Mouse (Mus musculus) stomach, embryonic 15.5 days (tissue): Measurements from ENCODE around the gene Pkp3. TPM values are rescaled to one million over a fixed set of nuclear protein-coding genes. Genes with fewer than 3 reads are reported as not detected.
"Not testable (repeated sequence)": the region's sequence is repeated elsewhere in the genome, so short reads cannot be mapped to it uniquely, and the experiment has no call there.

Experiments
- ATAC-seq: fragments of 200-750 bp; cut with Nextera tagmentation; 2 replicates; pipeline ENCODE4 v1.8.0; 2017; ENCODE audit warnings: low read depth, moderate number of reproducible peaks, moderate TSS enrichment; ENCODE audit not compliant: insufficient read depth, low FRiP score
- H3K27ac ChIP-seq: fragments of 300-500 bp; sonication (generic); 2 replicates; pipeline ENCODE4 v1.5.1; 2015; ENCODE audit warnings: mild to moderate bottlenecking, inconsistent platforms
- H3K27me3 ChIP-seq: fragments of 300-500 bp; sonication (generic); replicated peaks from 2 replicates; pipeline ENCODE4 v1.6.1; 2015; ENCODE audit warnings: inconsistent platforms
- H3K36me3 ChIP-seq: fragments of 300-500 bp; sonication (generic); 2 replicates; pipeline ENCODE4 v1.6.1; 2015; ENCODE audit warnings: inconsistent platforms
- H3K4me1 ChIP-seq: fragments of 300-500 bp; sonication (generic); 2 replicates; pipeline ENCODE4 v1.6.1; 2015; ENCODE audit warnings: inconsistent platforms
- H3K4me2 ChIP-seq: fragments of 300-500 bp; sonication (generic); 2 replicates; pipeline ENCODE4 v1.6.1; 2015; ENCODE audit warnings: mild to moderate bottlenecking, inconsistent platforms
- H3K4me3 ChIP-seq: fragments of 300-500 bp; sonication (generic); replicated peaks from 2 replicates; pipeline ENCODE4 v1.5.1; 2015; ENCODE audit warnings: inconsistent platforms
- H3K9ac ChIP-seq: fragments of 300-500 bp; sonication (generic); 2 replicates; pipeline ENCODE4 v1.6.1; 2015; ENCODE audit warnings: inconsistent platforms
- H3K9me3 ChIP-seq: fragments of 300-500 bp; sonication (generic); 2 replicates; pipeline ENCODE4 v1.6.1; 2016; ENCODE audit warnings: inconsistent platforms
- WGBS: fragments of 180-500 bp; shearing (Covaris S2); methylation state at CpG from one replicate; pipeline ENCODE4 v1.1.7; 2015; 5-methylcytosine and 5-hydroxymethylcytosine counted together
- polyA plus RNA-seq: library from polyadenylated mRNA; unstranded; fragments of >200 nt; fragmentation: Nextera tagmentation; extraction: Ambion mirVana; gene quantifications from 2 replicates; pipeline ENCODE4 v1.2.1, GENCODE M21; 2015

The Pkp3 gene
- 38.4 and 47.2 TPM in 2 replicates for polyA plus RNA-seq

DNA sequence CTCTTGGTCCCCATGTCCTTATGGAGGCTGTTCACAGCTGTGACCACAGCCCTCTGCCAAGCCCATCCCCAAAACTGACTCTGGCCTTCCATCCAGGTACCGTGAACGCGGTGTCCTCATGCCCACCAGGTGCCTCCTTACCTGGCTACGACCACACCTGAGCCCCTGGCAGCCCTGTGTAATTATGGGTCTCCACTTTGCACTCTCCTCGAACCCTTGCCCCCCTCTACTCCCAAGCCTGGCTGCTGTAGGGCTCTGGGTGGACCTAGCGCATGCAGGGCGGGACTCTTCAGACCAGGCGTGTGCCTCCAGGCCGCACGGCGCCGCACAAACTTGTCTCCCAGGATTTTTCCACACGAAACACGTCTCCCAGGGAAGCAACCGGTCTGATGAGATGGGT is at the start of gene Pkp3:
TSS of gene Pkp3 (plus strand) at position 378 of the 400 bp plus-strand sequence.
- peak within 1 kb of the TSS; percentile 48 for H3K4me2 ChIP-seq
- H3K27ac ChIP-seq: peak within 1 kb of the TSS; percentile 86
- no peak for ATAC-seq
- no peaks in the 10 kb centered on the region for H3K4me1 ChIP-seq
- peak within 1 kb of the TSS; percentile 43; the same call in 1 of the 2 replicates for H3K4me3 ChIP-seq
- no peaks in the 10 kb centered on the region for H3K9me3 ChIP-seq
- H3K27me3 ChIP-seq: no peaks in the 10 kb centered on the region
- WGBS: 85% methylated on average over 15 of the region's 15 CpGs
- no peak within 1 kb of the TSS for H3K9ac ChIP-seq
- no peaks in the 10 kb centered on the region; the same call in 1 of the 2 replicates for H3K36me3 ChIP-seq

DNA sequence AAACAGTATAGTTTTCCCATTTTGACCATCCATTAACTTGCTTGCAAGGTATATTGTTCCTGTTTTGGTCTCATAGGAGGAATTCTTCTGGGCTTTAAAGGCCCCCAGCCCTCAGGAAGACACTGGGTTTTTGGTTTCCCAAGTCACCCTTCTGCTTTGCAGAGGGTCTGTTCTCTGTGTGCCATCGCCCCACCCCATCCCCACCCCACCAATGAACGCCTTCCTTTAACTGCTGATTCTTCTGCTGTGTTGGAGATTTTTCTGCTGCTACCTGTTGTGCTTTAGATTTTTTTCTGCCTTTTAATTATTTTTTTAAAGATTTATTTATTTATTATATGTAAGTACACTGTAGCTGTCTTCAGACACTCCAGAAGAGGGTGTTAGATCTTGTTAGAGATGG is 49.2 kb upstream of the Pkp3 start, which contains the start of gene Gm17387:
TSS of gene Gm17387 (plus strand) at position 301 of the 400 bp plus-strand sequence.
- Histone ChIP-seq H3K4me3 (no peak within 1 kb of the TSS), H3K4me1 (no peaks in the 10 kb centered on the region), H3K36me3 (no peaks in the 10 kb centered on the region), H3K9me3 (no peaks in the 10 kb centered on the region), H3K27ac (no peak within 1 kb of the TSS), H3K4me2 (no peak within 1 kb of the TSS), H3K9ac (no peak within 1 kb of the TSS), H3K27me3 (no peaks in the 10 kb centered on the region)
- WGBS: 90% methylated on average over 2 of the region's 2 CpGs
- ATAC-seq: no peak

DNA sequence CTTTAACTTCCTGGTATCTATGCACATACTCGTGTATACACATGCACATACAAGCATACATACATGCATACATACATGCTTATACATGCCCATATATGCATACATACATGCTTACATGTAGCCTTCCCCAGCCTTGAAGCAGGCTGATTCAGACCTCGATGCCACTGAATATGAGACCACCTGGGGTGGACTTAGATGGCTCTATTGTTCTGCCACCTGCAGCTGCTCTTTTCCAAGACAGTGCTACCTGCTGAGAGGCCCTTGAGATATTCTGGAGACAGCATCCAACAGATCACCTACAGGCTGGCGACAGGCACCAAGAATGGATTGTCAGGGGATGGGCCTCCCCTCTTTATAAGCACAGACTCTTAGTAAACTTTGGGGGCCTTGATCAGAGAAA is 47.6 kb upstream of the Pkp3 start:
- 56% methylated on average over 3 of the region's 3 CpGs for WGBS
- Histone ChIP-seq H3K4me1 (no peaks in the 10 kb centered on the region), H3K4me2 (no peak overlapping the region), H3K9me3 (no peaks in the 10 kb centered on the region), H3K27me3 (no peaks in the 10 kb centered on the region), H3K9ac (no peak overlapping the region), H3K27ac (no peak overlapping the region), H3K4me3 (no peak overlapping the region), H3K36me3 (no peaks in the 10 kb centered on the region)
- ATAC-seq: no peak

DNA sequence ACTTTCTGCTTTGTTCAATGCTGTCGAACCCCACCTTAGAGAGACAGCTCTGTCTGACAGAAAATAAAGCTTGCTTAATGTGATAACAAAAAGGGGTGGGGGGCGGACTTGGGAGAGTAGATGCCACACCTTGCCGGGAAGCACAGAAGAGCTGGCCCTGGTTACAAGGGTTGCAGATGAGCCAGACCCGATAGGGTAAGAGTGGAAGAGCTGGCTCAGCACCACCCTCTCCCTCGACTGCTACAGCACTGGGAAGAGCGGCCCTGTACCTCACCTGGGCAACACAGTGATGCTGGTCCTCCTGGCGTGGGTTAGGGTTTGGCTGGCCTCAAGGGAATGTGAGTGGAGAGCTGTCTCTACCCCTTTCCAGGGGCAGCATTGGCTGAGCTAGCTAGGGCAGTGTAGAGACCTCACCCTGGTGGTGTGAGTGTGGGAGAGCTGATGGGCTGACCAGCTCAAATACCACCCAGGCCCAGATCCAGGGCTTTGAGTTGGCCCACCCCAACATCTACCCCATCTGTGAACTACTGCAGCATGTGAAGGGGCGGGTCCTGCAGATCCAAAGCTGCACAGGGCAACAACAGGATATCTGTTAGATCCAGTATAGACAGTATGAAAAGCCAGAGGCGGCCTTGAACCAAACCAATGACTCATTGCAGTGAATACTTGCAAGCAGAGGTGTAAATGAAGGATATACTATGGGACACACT is 45.4 kb upstream of the Pkp3 start:
- no peak overlapping the region for H3K9ac ChIP-seq
- no peak overlapping the region for H3K4me2 ChIP-seq
- no peak overlapping the region for H3K27ac ChIP-seq
- H3K27me3 ChIP-seq: no peaks in the 10 kb centered on the region
- no peak overlapping the region for H3K4me3 ChIP-seq
- no peak for ATAC-seq
- no peaks in the 10 kb centered on the region for H3K4me1 ChIP-seq
- no peaks in the 10 kb centered on the region for H3K9me3 ChIP-seq
- no peaks in the 10 kb centered on the region for H3K36me3 ChIP-seq
- WGBS: 61% methylated on average over 9 of the region's 9 CpGs

DNA sequence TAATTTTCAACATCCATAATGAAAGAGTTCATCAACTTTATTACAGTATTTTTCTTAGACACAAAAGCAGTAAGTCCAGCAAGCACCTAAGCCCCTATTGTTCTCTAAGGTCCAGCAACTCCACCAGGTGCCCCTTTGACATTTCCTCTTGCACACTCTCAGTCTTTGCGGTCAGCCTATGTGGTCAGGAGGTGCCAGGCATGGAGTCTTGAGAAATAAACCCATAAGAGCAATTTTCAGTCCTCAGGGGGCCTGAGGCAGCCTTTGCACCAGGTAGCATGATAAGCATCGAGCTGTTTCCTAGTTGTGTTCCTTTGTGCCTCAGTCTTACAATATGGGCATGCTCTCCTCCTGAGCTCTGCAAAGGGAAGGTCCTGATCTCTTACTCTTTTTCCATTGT is 41.4 kb upstream of the Pkp3 start:
- WGBS: 84% methylated on average over 1 of the region's 2 CpGs

DNA sequence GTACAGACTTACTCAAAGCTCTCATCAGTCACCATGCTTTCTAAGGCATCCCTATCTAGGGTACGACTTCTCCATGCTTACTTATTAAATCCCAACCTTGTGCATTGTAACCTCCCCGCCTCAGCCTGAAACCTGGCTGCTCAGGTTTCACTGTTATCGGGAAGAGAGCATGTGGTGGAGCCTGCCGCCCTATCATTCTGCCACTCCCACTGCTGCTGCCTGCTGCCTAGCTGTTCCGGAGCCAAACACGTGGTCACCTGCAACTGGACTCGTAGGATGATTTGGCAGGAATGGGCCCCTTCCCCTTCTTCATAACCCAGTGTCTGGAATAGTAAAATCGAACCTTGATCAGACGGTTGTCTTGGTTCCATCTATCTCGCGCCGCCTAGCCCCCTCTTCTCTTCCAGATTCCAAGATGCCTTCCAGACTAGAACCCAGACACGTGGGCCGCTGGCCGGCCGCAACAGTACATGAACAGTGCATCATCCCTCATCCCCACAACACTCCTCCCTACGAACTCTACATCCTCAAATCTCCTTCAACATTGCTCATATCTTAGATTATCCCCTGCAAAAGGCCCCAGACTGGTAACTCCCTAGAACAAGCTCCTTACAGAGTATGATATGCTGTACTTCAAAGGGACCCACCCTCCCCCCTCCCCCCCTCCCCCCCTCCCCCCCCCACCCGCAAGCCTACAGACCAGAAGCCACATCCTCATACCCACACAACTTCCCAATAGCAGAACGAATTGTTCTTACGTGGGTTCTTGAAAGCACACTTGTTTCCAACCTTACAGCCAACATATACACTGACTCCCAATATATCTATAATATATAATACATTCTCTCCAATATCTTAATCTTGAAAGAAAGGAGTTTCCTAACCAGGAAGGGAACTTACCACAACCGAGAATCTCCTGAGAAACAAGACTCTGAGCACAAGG is 39.7 kb upstream of the Pkp3 start:
- no peaks in the 10 kb centered on the region for H3K27me3 ChIP-seq
- no peak overlapping the region for H3K9ac ChIP-seq
- 58% methylated on average over 20 of the region's 21 CpGs for WGBS
- no peaks in the 10 kb centered on the region for H3K36me3 ChIP-seq
- H3K9me3 ChIP-seq: no peaks in the 10 kb centered on the region
- peak overlapping the region; percentile 68 for H3K27ac ChIP-seq
- no peak overlapping the region for H3K4me3 ChIP-seq
- peaks cover 17% of the 10 kb centered on the region; the same call in 1 of the 2 replicates for H3K4me1 ChIP-seq
- ATAC-seq: peak; percentile 29; the same call in 1 of the 2 replicates
- H3K4me2 ChIP-seq: no peak overlapping the region

More for the DNA sequence above, 41.4 kb upstream of the Pkp3 start:
- not testable (repeated sequence) for H3K9ac ChIP-seq, H3K4me2 ChIP-seq, H3K27ac ChIP-seq, H3K4me1 ChIP-seq, H3K9me3 ChIP-seq, H3K4me3 ChIP-seq, H3K27me3 ChIP-seq, ATAC-seq, H3K36me3 ChIP-seq

DNA sequence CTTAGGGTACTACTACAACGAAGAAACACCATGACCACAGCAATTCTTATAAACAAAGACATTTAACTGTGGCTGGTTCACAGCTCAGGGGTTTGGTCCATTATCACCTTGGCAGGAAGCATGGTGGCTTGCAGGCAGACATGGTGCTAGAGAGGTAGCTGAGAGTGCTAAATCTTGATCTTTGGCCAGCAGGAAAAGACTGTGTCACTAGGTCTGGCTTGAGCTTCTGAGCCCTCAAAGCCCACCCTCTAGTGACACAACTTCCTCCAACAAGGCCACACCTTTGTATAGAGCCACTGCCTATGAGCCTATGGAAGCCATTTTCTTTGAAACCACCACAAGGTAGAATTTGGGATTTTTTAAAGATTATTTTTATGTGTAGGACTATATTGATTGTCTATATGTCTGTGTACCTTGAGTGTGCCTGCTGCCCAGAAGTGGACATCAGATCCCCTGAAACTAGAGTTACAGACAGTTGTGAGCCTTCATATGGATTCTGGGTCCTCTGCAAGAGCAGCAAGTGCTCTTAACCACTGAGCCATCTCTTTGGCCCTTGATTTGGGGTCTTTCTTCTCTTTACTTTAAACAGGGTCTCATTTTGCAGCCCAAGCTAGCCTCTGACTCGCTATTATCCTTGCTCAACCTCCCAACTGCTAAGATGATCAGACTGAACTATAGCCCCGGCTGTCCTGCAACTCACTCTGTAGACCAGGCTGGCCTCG is 38.5 kb upstream of the Pkp3 start:
- H3K4me2 ChIP-seq: no peak overlapping the region
- peaks cover 20% of the 10 kb centered on the region; the same call in 1 of the 2 replicates for H3K4me1 ChIP-seq
- no peaks in the 10 kb centered on the region for H3K36me3 ChIP-seq
- H3K9ac ChIP-seq: no peak overlapping the region
- H3K27ac ChIP-seq: no peak overlapping the region
- WGBS: 91% methylated on average over 4 of the region's 4 CpGs
- ATAC-seq: no peak
- no peaks in the 10 kb centered on the region for H3K27me3 ChIP-seq
- no peaks in the 10 kb centered on the region for H3K9me3 ChIP-seq
- H3K4me3 ChIP-seq: no peak overlapping the region

DNA sequence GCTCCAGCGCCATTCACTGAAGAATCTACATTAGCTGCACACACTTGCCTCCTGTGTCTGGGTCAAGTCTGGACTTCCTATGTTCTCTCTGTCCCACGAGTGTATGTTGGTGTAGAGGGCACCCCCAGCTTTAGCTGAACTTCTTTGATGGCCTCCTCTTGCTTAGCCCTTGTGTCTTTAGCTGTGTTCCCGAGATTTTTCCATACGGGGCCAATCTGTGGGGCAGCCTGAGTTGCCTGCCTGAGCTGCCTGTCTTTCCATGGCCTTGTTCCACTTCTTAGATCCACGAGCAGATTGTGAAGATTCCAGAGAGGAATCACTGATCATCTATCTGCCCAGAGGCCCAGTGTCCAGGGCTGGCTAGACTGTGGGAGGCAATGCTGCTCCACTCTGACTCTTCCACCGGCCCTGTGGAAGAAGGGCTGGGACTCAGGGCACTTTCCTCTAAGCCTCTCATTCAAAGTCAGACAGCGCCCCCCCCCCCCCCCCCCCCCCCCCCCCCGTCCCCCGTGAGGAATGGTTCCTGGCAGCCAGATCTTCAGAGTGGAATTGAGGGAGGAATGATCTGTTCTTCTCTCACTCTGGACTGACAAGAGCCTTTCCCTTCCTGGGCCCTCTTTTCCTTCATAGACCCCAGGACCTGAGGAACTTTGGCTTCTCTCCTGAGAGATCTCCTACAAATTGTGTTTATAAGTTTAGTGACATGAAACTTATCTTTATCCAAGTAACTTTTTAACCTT is 37.0 kb upstream of the Pkp3 start:
- H3K9ac ChIP-seq: 0 out of 2 replicates have a peak overlapping the region, but pooled peaks have one; percentile 6
- 20% methylated on average over 6 of the region's 9 CpGs for WGBS

DNA sequence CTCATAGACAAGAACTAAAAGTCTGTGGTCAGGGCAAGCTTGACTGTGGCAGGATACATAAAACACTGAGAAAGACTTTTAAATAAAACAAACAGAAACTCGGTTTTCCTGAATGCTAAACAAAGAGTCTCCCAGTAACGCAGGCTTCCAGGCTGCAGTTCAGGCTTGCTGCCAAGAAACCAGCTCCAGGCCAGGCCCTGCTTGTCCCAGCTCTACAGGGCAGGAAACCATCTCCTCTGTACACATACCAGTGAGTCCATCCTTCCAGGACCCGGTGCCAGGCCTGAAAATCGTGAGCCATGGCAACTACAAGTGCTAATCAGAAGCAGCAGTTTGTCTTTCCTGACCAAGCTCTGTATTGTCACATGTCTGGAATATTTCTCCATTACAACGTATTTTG is 36.4 kb upstream of the Pkp3 start:
- peak; percentile 81 for ATAC-seq
- Histone ChIP-seq H3K27me3 (no peaks in the 10 kb centered on the region), H3K4me2 (no peak overlapping the region), H3K9me3 (no peaks in the 10 kb centered on the region), H3K4me1 (peaks cover 20% of the 10 kb centered on the region; the same call in 1 of the 2 replicates), H3K4me3 (no peak overlapping the region), H3K9ac (no peak overlapping the region), H3K27ac (peak overlapping the region; percentile 98), H3K36me3 (no peaks in the 10 kb centered on the region)
- 6% methylated on average over 5 of the region's 5 CpGs for WGBS

More for the DNA sequence above, 37.0 kb upstream of the Pkp3 start:
- no peaks in the 10 kb centered on the region for H3K27me3 ChIP-seq
- H3K4me2 ChIP-seq: peak overlapping the region; percentile 27; the same call in 1 of the 2 replicates
- H3K27ac ChIP-seq: peak overlapping the region; percentile 98
- no peaks in the 10 kb centered on the region for H3K9me3 ChIP-seq
- no peak overlapping the region for H3K4me3 ChIP-seq
- no peaks in the 10 kb centered on the region for H3K36me3 ChIP-seq
- H3K4me1 ChIP-seq: peaks cover 20% of the 10 kb centered on the region; the same call in 1 of the 2 replicates
- no peak for ATAC-seq

DNA sequence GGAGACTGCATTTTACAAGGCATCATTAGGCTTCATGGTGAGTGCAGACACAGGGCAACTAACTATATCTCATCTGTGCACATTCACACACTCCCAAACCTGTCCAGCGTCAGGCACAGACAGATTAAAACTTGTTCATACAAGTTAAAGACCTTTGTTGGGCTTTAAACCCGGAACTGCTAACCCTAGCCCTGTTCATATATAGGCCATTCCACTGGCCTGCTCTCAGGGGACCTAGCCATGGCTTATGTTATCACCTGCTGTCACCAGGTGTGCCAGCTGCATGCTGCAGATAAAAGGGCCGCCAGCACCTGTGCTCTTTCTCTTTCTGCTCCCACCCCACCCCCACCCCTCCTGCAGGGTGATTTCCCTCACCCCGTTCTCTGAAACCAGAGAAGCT is 35.5 kb upstream of the Pkp3 start:
- peak; percentile 67 for ATAC-seq
- peaks cover 29% of the 10 kb centered on the region for H3K4me1 ChIP-seq
- no peak overlapping the region for H3K4me3 ChIP-seq
- no peak overlapping the region for H3K9ac ChIP-seq
- H3K36me3 ChIP-seq: no peaks in the 10 kb centered on the region
- no peaks in the 10 kb centered on the region for H3K9me3 ChIP-seq
- H3K4me2 ChIP-seq: no peak overlapping the region
- no peaks in the 10 kb centered on the region for H3K27me3 ChIP-seq
- WGBS: 28% methylated on average over 4 of the region's 4 CpGs
- peak overlapping the region; percentile 98 for H3K27ac ChIP-seq
